12 mouse cellular contexts compared by ENCODE assay signal in the genomic region with DNA sequence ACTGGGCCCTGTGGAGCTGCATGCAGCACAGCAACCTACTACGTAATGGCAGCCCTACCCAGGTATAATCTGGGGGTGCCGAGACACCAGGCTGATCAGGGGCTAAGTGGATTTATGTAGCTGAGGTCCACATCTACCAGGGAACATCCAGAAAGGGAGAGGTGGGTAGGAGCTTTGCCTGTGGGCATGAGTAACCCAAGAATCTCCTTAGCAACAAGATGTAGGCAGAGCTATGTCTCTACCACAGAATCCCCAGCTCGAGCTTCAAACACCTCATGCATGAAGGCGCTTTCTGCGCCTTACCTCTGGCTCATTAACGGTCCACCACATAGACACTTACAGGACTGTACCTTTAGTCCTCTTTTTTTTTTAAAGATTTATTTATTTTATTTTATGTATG. TPM values are rescaled to one million over a fixed set of nuclear protein-coding genes. Genes with fewer than 3 reads are reported as not detected.
DNase-seq lines count a peak whose midpoint lies in the region; ATAC-seq and TF ChIP-seq lines count a peak whose summit lies in the region.
"Had no signal": no experiment of that assay in that cellular context is flagged by ENCODE, and none has a peak within 500 bp of the region (broad histone marks: within the 10 kb centered on the region; RNA-seq: fewer than 3 reads in every experiment).

No protein-coding gene starts in this region.

- H3K27ac ChIP-seq in intestine, embryonic 14.5 days (ENCODE audit: low read depth): peak overlapping the region; percentile 67
- H3K27ac ChIP-seq in intestine, postnatal 0 days (ENCODE audit: low read depth, low read length): no peak overlapping the region
- peak overlapping the region; percentile 70 for H3K27ac ChIP-seq in limb, embryonic 11.5 days (replicated peaks; ENCODE audit: low read depth, low read length)
- H3K27ac ChIP-seq: macrophage; neural tube, embryonic 12.5 days had no signal

- WGBS in intestine, embryonic 14.5 days: 77% methylated on average over 6 of the region's 6 CpGs
- 74% methylated on average over 6 of the region's 6 CpGs for WGBS in intestine, postnatal 0 days
- WGBS in limb, embryonic 11.5 days: 81% methylated on average over 6 of the region's 6 CpGs

- no peak for TF ChIP-seq CTCF in intestine, postnatal 0 days (IDR thresholded peaks at IDR 0.05; ENCODE audit: low read depth)
- no peak for TF ChIP-seq CTCF in E14TG2a.4 (conservative IDR thresholded peaks at IDR 0.05; ENCODE audit: low read length)

- H3K4me1 ChIP-seq in intestine, embryonic 14.5 days (replicated peaks; ENCODE audit: control insufficient read depth, insufficient read depth, low read length): peaks cover 13% of the 10 kb centered on the region
- no peaks in the 10 kb centered on the region; the same call in 1 of the 2 replicates for H3K4me1 ChIP-seq in intestine, postnatal 0 days (replicated peaks; ENCODE audit: control insufficient read depth, insufficient read depth, low read length)
- peaks cover 72% of the 10 kb centered on the region for H3K4me1 ChIP-seq in E14TG2a.4 (replicated peaks; ENCODE audit: low read depth, low read length)
- peaks cover 12% of the 10 kb centered on the region for H3K4me1 ChIP-seq in limb, embryonic 11.5 days (ENCODE audit: control insufficient read depth, insufficient read depth, low read length)

- no peak for DNase-seq in intestine, embryonic 14.5 days (ENCODE audit: low spot score)
- peak; percentile 71 for DNase-seq in brain, adult 2 months (ENCODE audit: low read depth, low spot score)
- DNase-seq in limb, embryonic 11.5 days (ENCODE audit: low spot score): no peak
- no peak for DNase-seq in thymus, postnatal 4 days
- no peak for DNase-seq in lung, postnatal 36 days
- DNase-seq in adrenal gland, postnatal 14 days: no peak
- DNase-seq: thymus, postnatal 14 days had no signal

- no peaks in the 10 kb centered on the region for H3K9me3 ChIP-seq in intestine, embryonic 14.5 days (ENCODE audit: control insufficient read depth, low read length)
- no peaks in the 10 kb centered on the region for H3K9me3 ChIP-seq in intestine, postnatal 0 days (ENCODE audit: control insufficient read depth)
- H3K9me3 ChIP-seq in E14TG2a.4 (ENCODE audit: low read length): no peaks in the 10 kb centered on the region
- H3K9me3 ChIP-seq in limb, embryonic 11.5 days (ENCODE audit: control insufficient read depth, low read length): no peaks in the 10 kb centered on the region
- H3K9me3 ChIP-seq: G1E; neural tube, embryonic 12.5 days had no signal

- H3K36me3 ChIP-seq in intestine, embryonic 14.5 days (ENCODE audit: control insufficient read depth, insufficient read depth, low read length): peaks cover 10% of the 10 kb centered on the region
- H3K36me3 ChIP-seq in intestine, postnatal 0 days (ENCODE audit: control insufficient read depth, insufficient read depth): no peaks in the 10 kb centered on the region; the same call in 1 of the 2 replicates
- H3K36me3 ChIP-seq in E14TG2a.4 (ENCODE audit: insufficient read depth, low read length): peaks cover 12% of the 10 kb centered on the region
- peaks cover 2% of the 10 kb centered on the region; the same call in 1 of the 2 replicates for H3K36me3 ChIP-seq in limb, embryonic 11.5 days (ENCODE audit: control insufficient read depth, insufficient read depth, low read length)
- H3K36me3 ChIP-seq: G1E had no signal

- no peak for ATAC-seq in intestine, embryonic 14.5 days (replicated peaks; ENCODE audit: low FRiP score, low TSS enrichment, low read depth)
- no peak for ATAC-seq in intestine, postnatal 0 days
- ATAC-seq in limb, embryonic 11.5 days (ENCODE audit: insufficient number of reproducible peaks, low FRiP score, low TSS enrichment, low read depth): no peak

- H3K9ac ChIP-seq in intestine, embryonic 14.5 days (ENCODE audit: low read length): no peak overlapping the region
- no peak overlapping the region for H3K9ac ChIP-seq in intestine, postnatal 0 days (ENCODE audit: low read depth, low read length)
- peak overlapping the region; percentile 17; the same call in 1 of the 2 replicates for H3K9ac ChIP-seq in limb, embryonic 11.5 days (ENCODE audit: low read length)
- H3K9ac ChIP-seq: neural tube, embryonic 12.5 days had no signal

- H3K27me3 ChIP-seq in intestine, embryonic 14.5 days (replicated peaks; ENCODE audit: control insufficient read depth, insufficient read depth, low read length): no peaks in the 10 kb centered on the region
- H3K27me3 ChIP-seq in intestine, postnatal 0 days (replicated peaks; ENCODE audit: control insufficient read depth, insufficient read depth, low read length): no peaks in the 10 kb centered on the region
- H3K27me3 ChIP-seq in E14TG2a.4 (ENCODE audit: insufficient read depth, low read length): no peaks in the 10 kb centered on the region
- H3K27me3 ChIP-seq in limb, embryonic 11.5 days (ENCODE audit: control insufficient read depth, insufficient read depth, low read length): no peaks in the 10 kb centered on the region
- H3K27me3 ChIP-seq: neural tube, embryonic 12.5 days had no signal

- H3K4me2 ChIP-seq in intestine, embryonic 14.5 days (ENCODE audit: low read length): no peak overlapping the region
- H3K4me2 ChIP-seq in intestine, postnatal 0 days (replicated peaks; ENCODE audit: low read depth): no peak overlapping the region
- no peak overlapping the region for H3K4me2 ChIP-seq in limb, embryonic 11.5 days (ENCODE audit: low read depth, severe bottlenecking)
- H3K4me2 ChIP-seq: neural tube, embryonic 12.5 days had no signal

- no peak overlapping the region for H3K4me3 ChIP-seq in intestine, embryonic 14.5 days (ENCODE audit: low read depth, low read length)
- H3K4me3 ChIP-seq in intestine, postnatal 0 days (ENCODE audit: low read depth, low read length): no peak overlapping the region
- H3K4me3 ChIP-seq in E14TG2a.4 (replicated peaks; ENCODE audit: low read length): peak overlapping the region; percentile 29
- H3K4me3 ChIP-seq in limb, embryonic 11.5 days (ENCODE audit: low read depth, low read length): no peak overlapping the region
- H3K4me3 ChIP-seq: neural tube, embryonic 12.5 days had no signal

RNA-seq across cellular contexts. Expression of a gene that starts 34.0 kb away (rescaled TPM):
- polyA plus RNA-seq in intestine, embryonic 14.5 days (2014; fragmentation: Nextera tagmentation; extraction: Ambion mirVana): 54.0 and 56.6 TPM in 2 replicates
- polyA plus RNA-seq in intestine, postnatal 0 days (2015; fragmentation: Nextera tagmentation; extraction: Ambion mirVana): 13.7 and 14.7 TPM in 2 replicates
- 50.3 and 60.4 TPM in 2 replicates for polyA plus RNA-seq in limb, embryonic 11.5 days (2014; fragmentation: Nextera tagmentation; extraction: Ambion mirVana)
- total RNA-seq in adrenal gland, postnatal 14 days (2021): 13.8 and 16.0 TPM in 2 replicates

RNA-seq across cellular contexts. Expression of a gene that starts 39.4 kb away (rescaled TPM):
- polyA plus RNA-seq in intestine, embryonic 14.5 days (2014; fragmentation: Nextera tagmentation; extraction: Ambion mirVana): 11.9 and 12.4 TPM in 2 replicates
- polyA plus RNA-seq in intestine, postnatal 0 days (2015; fragmentation: Nextera tagmentation; extraction: Ambion mirVana): 5.1 and 5.2 TPM in 2 replicates
- 8.3 and 9.8 TPM in 2 replicates for polyA plus RNA-seq in limb, embryonic 11.5 days (2014; fragmentation: Nextera tagmentation; extraction: Ambion mirVana)
- 38.4 and 39.2 TPM in 2 replicates for total RNA-seq in adrenal gland, postnatal 14 days (2021)

RNA-seq across cellular contexts. Expression of a gene that starts 49.1 kb away (rescaled TPM):
- 3.8 and 3.9 TPM in 2 replicates for polyA plus RNA-seq in intestine, embryonic 14.5 days (2014; fragmentation: Nextera tagmentation; extraction: Ambion mirVana)
- polyA plus RNA-seq in intestine, postnatal 0 days (2015; fragmentation: Nextera tagmentation; extraction: Ambion mirVana): 1.3 and 2.0 TPM in 2 replicates
- 3.8 and 3.9 TPM in 2 replicates for polyA plus RNA-seq in limb, embryonic 11.5 days (2014; fragmentation: Nextera tagmentation; extraction: Ambion mirVana)
- total RNA-seq in adrenal gland, postnatal 14 days (2021): 17.1 and 20.7 TPM in 2 replicates

RNA-seq across cellular contexts. Expression of a gene that starts 50.5 kb away (rescaled TPM):
- 42.1 and 45.7 TPM in 2 replicates for polyA plus RNA-seq in intestine, embryonic 14.5 days (2014; fragmentation: Nextera tagmentation; extraction: Ambion mirVana)
- 102 and 107 TPM in 2 replicates for polyA plus RNA-seq in intestine, postnatal 0 days (2015; fragmentation: Nextera tagmentation; extraction: Ambion mirVana)
- polyA plus RNA-seq in limb, embryonic 11.5 days (2014; fragmentation: Nextera tagmentation; extraction: Ambion mirVana): 23.8 and 25.7 TPM in 2 replicates
- total RNA-seq in adrenal gland, postnatal 14 days (2021): 32.3 and 34.7 TPM in 2 replicates

RNA-seq across cellular contexts. Expression of a gene that starts 50.7 kb away (rescaled TPM):
- polyA plus RNA-seq in intestine, embryonic 14.5 days (2014; fragmentation: Nextera tagmentation; extraction: Ambion mirVana): 134 and 144 TPM in 2 replicates
- 138 and 139 TPM in 2 replicates for polyA plus RNA-seq in intestine, postnatal 0 days (2015; fragmentation: Nextera tagmentation; extraction: Ambion mirVana)
- polyA plus RNA-seq in limb, embryonic 11.5 days (2014; fragmentation: Nextera tagmentation; extraction: Ambion mirVana): 106 and 126 TPM in 2 replicates
- 127 and 134 TPM in 2 replicates for total RNA-seq in adrenal gland, postnatal 14 days (2021)
